1 mouse cellular context compared by ENCODE assay signal in genomic region chr6:48049273-48050065, GRCm38 (mm10).
A peak's percentile ranks its signal among the peaks of the same experiment; 100 is the strongest.
TF ChIP-seq lines count a peak whose summit lies in the region.

No protein-coding gene starts in this region.

TF ChIP-seq in MEL, 35 proteins besides CTCF, POLR2A, EP300 and RAD21 (continued from another document):
- TF ChIP-seq ZC3H11A (IDR thresholded peaks at IDR 0.05; ENCODE audit: low read depth, low read length) (no peak), HCFC1 (IDR thresholded peaks at IDR 0.05; ENCODE audit: low read depth, low read length) (no peak), BHLHE40 (IDR thresholded peaks at IDR 0.05; ENCODE audit: borderline replicate concordance, low read depth, low read length) (peak; percentile 63; the same call in 1 of the 2 replicates), CHD2 (IDR thresholded peaks at IDR 0.05; ENCODE audit: low read length) (no peak), JUND (IDR thresholded peaks at IDR 0.05; ENCODE audit: low read depth, low read length) (no peak), MAX (IDR thresholded peaks at IDR 0.05; ENCODE audit: low read length) (peak; percentile 73), ETS1 (IDR thresholded peaks at IDR 0.05; ENCODE audit: low read depth, low read length) (no peak), MAZ (IDR thresholded peaks at IDR 0.05; ENCODE audit: low read depth, low read length) (no peak), UBTF (IDR thresholded peaks at IDR 0.05; ENCODE audit: borderline replicate concordance, insufficient read depth, low read depth, low read length) (no peak)
